Mouse (Mus musculus) ES-Bruce4 (cell line): ENCODE measurements around the gene Stx19. TPM values are rescaled to one million over a fixed set of nuclear protein-coding genes. Genes with fewer than 3 reads are reported as not detected.

Source experiments
- H3K27ac ChIP-seq: 2 replicates; pipeline ENCODE4 v1.5.1; 2012; ENCODE audit warnings: low read length, inconsistent platforms; ENCODE audit not compliant: insufficient read depth
- H3K27me3 ChIP-seq: 2 replicates; pipeline ENCODE4 v1.6.1; 2012; ENCODE audit warnings: mild to moderate bottlenecking, low read length, inconsistent platforms; ENCODE audit not compliant: control insufficient read depth, poor library complexity, insufficient read depth, severe bottlenecking
- H3K36me3 ChIP-seq: 2 replicates; pipeline ENCODE4 v1.6.1; 2012; ENCODE audit warnings: inconsistent platforms, mild to moderate bottlenecking, low read length, moderate library complexity; ENCODE audit not compliant: control insufficient read depth, poor library complexity, insufficient read depth, severe bottlenecking
- H3K4me1 ChIP-seq: one replicate; pipeline ENCODE4 v1.8.1; 2011; ENCODE audit warnings: low read length; ENCODE audit not compliant: control insufficient read depth, insufficient read depth
- H3K4me3 ChIP-seq: 2 replicates; pipeline ENCODE4 v1.5.1; 2011; ENCODE audit warnings: low read depth, mild to moderate bottlenecking, low read length
- H3K9ac ChIP-seq: 2 replicates; pipeline ENCODE4 v1.6.1; 2012; ENCODE audit warnings: low read depth, mild to moderate bottlenecking, inconsistent platforms; ENCODE audit not compliant: poor library complexity, severe bottlenecking
- H3K9me3 ChIP-seq: replicated peaks from 2 replicates; pipeline ENCODE4 v1.6.1; 2012; ENCODE audit warnings: mild to moderate bottlenecking, low read length, inconsistent platforms; ENCODE audit not compliant: control insufficient read depth, poor library complexity, insufficient read depth, severe bottlenecking
- CTCF ChIP-seq: IDR thresholded peaks from one replicate; pipeline ENCODE4 v1.8.1; 2011; ENCODE audit warnings: low read depth, low read length
- EP300 ChIP-seq: IDR thresholded peaks from 2 replicates; pipeline ENCODE4 v1.6.1; 2011; ENCODE audit warnings: low read depth, low read length; ENCODE audit not compliant: insufficient read depth
- POLR2A ChIP-seq: IDR thresholded peaks from one replicate; pipeline ENCODE4 v1.8.1; 2011; ENCODE audit warnings: low read length; ENCODE audit not compliant: insufficient read depth
- polyA plus RNA-seq: library from polyadenylated mRNA; stranded (reverse); fragments of >200 nt; gene quantifications from 2 replicates; pipeline ENCODE4 v1.2.4, GENCODE M21; 2011; ENCODE audit warnings: low read depth; ENCODE audit not compliant: missing spikeins, insufficient read depth, insufficient read length

Stx19 gene
- polyA plus RNA-seq, 1 experiment: not detected

DNA sequence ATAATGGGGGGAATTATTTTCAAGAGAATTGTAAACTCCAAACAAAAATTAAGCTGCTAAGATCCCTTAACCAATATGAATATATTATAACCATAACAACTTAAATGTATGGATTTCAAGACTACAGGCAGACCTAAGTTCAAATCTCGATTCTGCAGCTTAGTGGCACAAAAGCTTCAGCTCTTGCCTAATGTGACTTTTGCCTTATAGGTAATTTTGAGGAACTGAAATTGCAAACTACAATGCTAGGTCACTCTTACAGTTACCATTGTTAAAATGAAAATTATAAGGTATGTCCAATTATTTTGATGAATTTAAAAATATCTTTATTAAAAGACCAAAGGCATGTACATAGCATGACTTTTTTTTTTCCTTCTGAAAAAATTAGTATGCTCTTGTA, 17.9 kb upstream of the Stx19 start:
- H3K27ac ChIP-seq: no peak overlapping the region
- no peak overlapping the region for H3K4me3 ChIP-seq
- H3K9ac ChIP-seq: no peak overlapping the region
- no peaks in the 10 kb centered on the region for H3K4me1 ChIP-seq
- 0 out of 2 replicates have a peak, but pooled peaks cover under 1% of the 10 kb centered on the region for H3K36me3 ChIP-seq
- H3K27me3 ChIP-seq: no peaks in the 10 kb centered on the region
- no peaks in the 10 kb centered on the region for H3K9me3 ChIP-seq
- TF ChIP-seq EP300: no peak
- TF ChIP-seq CTCF: no peak
- TF ChIP-seq POLR2A: no peak

DNA sequence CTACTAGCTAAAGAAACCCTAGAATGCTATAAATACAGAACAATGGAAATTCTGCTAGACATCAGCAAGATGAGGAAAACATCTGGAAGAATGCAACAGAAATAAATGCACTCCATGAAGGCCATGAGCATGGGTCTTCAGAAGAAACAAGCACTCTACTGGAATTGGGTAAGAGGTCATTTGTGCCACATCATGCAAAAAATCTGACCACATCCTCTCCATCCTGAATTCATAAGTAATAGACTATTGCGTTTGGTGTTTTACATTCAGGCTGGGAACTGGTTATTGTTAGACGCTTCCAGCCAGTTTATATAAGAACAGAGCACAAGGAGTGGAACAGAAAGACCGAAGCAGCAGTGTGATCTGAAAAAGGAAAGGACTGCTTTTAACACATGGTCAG, 15.7 kb upstream of the Stx19 start:
- Histone ChIP-seq H3K27ac (no peak overlapping the region), H3K9me3 (no peaks in the 10 kb centered on the region), H3K4me3 (no peak overlapping the region), H3K36me3 (peaks cover 3% of the 10 kb centered on the region; the same call in 1 of the 2 replicates), H3K9ac (no peak overlapping the region), H3K4me1 (no peaks in the 10 kb centered on the region), H3K27me3 (no peaks in the 10 kb centered on the region)
- TF ChIP-seq POLR2A (no peak), CTCF (no peak), EP300 (no peak)

DNA sequence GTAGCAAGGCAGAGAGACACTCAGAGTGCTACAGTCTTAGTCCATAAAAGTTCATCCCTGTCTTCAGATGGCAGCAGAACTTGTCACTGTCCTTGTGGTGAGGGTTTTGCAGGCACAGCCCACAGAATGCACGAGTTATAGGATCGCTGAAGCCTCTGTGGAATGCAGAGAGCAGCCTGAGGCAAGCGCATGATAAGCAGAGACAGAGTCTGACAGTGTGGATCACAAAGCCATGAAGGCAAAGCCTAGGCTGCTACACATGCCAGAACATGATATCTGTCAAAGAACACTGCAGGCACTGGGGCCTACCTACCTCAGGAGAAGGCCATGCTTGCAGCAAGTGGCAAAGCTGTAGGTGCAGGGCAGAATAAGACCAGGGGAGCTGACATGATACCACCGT, 15.1 kb upstream of the Stx19 start:
- Histone ChIP-seq H3K9me3 (no peaks in the 10 kb centered on the region), H3K27ac (no peak overlapping the region), H3K9ac (no peak overlapping the region), H3K4me1 (no peaks in the 10 kb centered on the region), H3K27me3 (no peaks in the 10 kb centered on the region), H3K4me3 (no peak overlapping the region), H3K36me3 (peaks cover 3% of the 10 kb centered on the region; the same call in 1 of the 2 replicates)
- TF ChIP-seq POLR2A (no peak), CTCF (no peak), EP300 (no peak)

DNA sequence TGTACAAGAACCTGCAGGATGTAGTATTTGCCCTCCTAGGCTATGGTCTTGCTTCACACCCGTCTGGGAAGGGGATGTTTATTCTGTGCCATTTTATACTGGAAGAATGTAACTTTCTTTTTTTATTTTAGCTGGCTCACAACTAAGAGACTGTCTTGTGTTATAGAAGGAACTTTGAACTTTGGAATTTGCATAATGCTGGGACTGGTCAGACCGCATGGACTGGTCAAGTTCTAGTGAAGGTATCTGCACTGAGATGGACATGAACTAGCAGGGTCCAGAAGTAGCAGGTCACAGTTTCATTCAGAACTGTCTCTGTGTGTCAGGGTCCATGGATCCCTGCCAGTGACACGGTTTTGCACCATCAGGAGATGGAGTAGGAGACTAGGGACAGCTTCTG, 14.6 kb upstream of the Stx19 start:
- H3K9ac ChIP-seq: no peak overlapping the region
- no peak overlapping the region for H3K4me3 ChIP-seq
- no peak overlapping the region for H3K27ac ChIP-seq
- peaks cover 3% of the 10 kb centered on the region; the same call in 1 of the 2 replicates for H3K36me3 ChIP-seq
- H3K4me1 ChIP-seq: no peaks in the 10 kb centered on the region
- no peaks in the 10 kb centered on the region for H3K27me3 ChIP-seq
- no peaks in the 10 kb centered on the region for H3K9me3 ChIP-seq
- TF ChIP-seq POLR2A (no peak), EP300 (no peak), CTCF (no peak)

DNA sequence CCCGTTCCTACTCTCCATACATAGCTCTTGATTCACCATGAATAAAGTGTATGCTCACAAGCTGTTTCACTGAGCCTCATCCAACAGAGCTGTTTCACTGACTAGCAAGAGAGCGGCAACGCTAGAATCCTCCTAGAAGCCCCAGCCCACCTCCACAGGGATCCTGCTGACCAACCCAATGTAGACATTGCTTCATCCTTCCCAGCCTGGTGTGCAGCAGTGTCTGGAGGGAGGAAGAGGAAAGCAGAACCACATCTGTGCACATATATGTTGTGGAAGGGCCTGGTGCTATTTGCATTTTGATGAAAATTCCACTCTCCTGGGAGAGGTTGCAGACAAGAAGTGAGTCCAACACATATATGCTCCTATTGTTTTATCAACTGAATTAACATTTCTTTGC, 9.9 kb upstream of the Stx19 start:
- Histone ChIP-seq H3K27ac (no peak overlapping the region), H3K4me3 (no peak overlapping the region), H3K9me3 (no peaks in the 10 kb centered on the region), H3K36me3 (peaks cover 3% of the 10 kb centered on the region; the same call in 1 of the 2 replicates), H3K4me1 (no peaks in the 10 kb centered on the region), H3K27me3 (no peaks in the 10 kb centered on the region), H3K9ac (no peak overlapping the region)
- TF ChIP-seq CTCF (no peak), EP300 (no peak), POLR2A (no peak)

DNA sequence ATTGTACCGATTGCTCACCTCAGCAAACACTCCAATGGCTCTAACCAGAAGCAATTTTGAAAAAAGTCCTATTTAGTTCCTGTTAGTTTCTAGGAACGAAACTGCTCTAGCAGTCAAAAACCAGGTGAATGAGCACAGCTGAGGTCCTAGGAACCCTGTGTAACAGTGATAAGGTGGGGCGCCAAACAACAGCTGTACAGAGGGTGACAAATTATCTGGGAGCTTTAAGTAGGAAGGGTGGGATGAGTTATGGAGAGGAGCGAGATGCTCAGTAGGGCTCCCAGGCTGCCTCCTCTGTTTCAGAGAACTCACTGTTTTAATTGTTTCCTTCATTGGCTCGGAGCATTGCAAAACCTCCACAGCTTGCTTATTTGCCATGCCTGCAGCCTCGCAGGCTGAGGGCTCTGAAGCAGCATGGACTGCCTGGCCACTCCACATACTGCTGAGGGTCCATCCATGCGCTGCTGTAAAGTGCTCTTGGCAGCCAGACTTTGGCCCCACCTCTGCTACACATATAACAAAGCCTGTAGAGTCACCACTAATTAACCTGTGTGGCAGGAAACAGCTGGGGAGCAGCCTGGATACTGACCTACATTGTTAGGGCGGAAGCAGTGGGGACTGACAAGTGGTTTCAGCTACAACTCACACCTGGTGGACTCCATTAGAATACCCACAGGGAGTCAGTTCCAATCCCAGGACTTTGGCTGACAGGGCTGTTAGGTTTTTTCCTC, 7.1 kb upstream of the Stx19 start:
- H3K9me3 ChIP-seq: no peaks in the 10 kb centered on the region
- H3K4me1 ChIP-seq: no peaks in the 10 kb centered on the region

More for the DNA sequence above, 7.1 kb upstream of the Stx19 start:
- TF ChIP-seq CTCF: no peak
- Histone ChIP-seq H3K9ac (no peak overlapping the region), H3K27ac (no peak overlapping the region), H3K27me3 (no peaks in the 10 kb centered on the region), H3K36me3 (no peaks in the 10 kb centered on the region; the same call in 1 of the 2 replicates), H3K4me3 (no peak overlapping the region)
